Mouse (Mus musculus): ENCODE measurements around the gene Lipo1. TPM values are rescaled to one million over a fixed set of nuclear protein-coding genes. Genes with fewer than 3 reads are reported as not detected.
"Not testable (repeated sequence)": the region's sequence is repeated elsewhere in the genome, so short reads cannot be mapped to it uniquely, and the experiment has no call there.

Lipo1 gene
- not detected for total RNA-seq (2018; cell fraction: chromatin; rRNA removed)
- total RNA-seq (2018; cell fraction: cytosol; rRNA removed) = not detected
- not detected for total RNA-seq (2018; cell fraction: nucleus; rRNA removed)
- polyA plus RNA-seq (2018) = not detected in 3 replicates

DNA sequence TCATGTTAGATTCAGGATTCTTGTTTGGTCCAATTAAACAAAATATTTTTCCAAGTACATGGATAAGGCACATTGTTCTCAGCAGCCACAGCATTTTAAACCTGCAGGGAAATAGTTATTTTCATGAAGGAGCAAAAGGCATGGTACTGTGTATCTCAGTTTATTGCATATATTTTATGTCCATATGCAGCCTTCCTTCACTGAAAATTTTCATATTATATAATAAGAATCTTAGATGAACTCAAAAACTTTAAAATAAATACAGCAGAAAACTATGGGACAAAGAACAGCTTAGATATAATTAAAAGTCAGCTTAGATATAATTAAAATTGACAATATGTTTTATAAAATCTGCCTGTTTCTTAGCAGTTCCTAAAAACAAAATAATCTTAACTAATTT is at the start of gene Lipo1:
TSS of gene Lipo1 (minus strand) at position 101 of the 400 bp plus-strand sequence.
- H3K4me3 ChIP-seq (ENCODE audit: inconsistent target); H3K79me2 ChIP-seq (ENCODE audit: inconsistent target); H3K27ac ChIP-seq; H3K36me3 ChIP-seq (ENCODE audit: inconsistent target): not testable (repeated sequence)

DNA sequence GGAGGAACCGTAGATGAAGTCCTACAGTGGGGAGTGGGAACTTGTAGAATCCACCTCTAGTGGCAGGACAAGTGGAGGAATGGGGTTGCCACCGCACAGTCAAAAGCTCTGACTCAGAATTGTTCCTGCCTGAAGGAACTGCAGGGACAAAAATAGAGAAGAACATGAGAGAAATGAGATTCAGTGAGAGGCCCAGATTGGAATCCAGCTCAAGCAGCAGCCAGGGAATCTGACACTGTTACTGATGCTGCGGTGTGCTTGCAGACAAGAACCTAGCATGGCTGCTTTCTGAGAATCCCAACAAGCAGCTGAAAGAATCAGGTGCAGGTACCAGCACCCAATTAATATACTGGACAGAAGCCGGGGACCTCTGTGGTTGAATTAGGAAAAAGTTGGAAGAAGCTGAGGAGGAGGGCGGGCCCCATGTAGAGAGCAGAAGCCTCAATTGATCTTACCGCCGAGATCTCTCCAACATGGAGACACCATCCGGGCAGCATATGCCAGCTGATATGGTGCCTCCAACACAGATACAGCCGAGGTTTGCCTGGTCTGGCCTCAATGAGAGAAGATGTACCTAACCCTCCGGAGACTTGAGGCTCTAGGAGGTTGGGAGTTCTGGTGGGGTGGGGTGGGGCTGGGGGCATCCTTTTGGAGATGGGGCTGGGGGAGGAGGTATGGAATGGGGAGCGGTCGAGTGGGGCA is 532 bp downstream of the Lipo1 start:
- Histone ChIP-seq H3K4me3 (ENCODE audit: inconsistent target) (no peak overlapping the region), H3K79me2 (ENCODE audit: inconsistent target) (no peaks in the 10 kb centered on the region), H3K27ac (no peak overlapping the region), H3K36me3 (ENCODE audit: inconsistent target) (no peaks in the 10 kb centered on the region)
- 88% methylated on average over 12 of the region's 12 CpGs for WGBS (ENCODE audit: missing documents)

DNA sequence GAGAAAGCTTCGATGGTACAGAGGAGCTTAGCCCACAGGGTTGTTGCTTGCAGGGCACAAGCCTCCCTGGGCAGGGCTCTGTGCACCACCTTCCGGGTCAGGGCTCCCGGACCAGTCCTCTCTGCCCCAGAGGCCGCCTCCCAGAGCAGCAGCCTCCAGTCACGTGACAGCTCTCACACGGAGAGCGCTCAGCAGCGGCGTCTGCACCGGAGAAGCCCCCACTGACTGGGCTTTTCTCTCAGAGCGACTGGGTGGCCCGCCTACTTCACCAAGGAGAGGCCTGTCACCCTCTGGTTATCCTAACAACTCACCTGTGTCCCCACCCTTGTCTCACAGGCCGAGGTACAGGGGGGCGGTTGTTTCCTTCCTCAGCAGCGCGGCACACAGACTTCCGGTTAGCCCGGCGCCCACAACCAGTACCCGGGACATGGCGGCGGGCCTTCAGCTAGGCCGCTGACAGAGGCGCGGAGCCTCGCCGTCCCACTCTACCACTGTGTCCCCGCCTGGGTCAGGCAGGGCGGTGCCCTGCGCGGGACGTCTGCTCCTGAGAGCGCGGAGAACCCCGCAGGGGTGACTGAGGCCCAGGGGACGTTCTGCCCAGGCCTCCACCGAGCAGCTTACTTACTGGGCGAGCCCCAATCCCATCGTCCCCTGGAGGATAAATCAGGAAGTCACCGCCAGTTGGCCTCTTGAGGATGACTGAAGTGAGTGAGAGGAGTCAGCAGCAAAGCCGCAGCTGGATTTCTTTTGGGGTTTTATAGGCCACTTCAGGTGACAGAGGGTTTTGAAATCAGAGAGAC is 25.8 kb downstream of the Lipo1 start, which contains the start of gene Lipo3:
TSS of gene Lipo3 (minus strand) at position 665 of the 800 bp plus-strand sequence.
- not testable (repeated sequence) for H3K27ac ChIP-seq; H3K36me3 ChIP-seq (ENCODE audit: inconsistent target); H3K4me3 ChIP-seq (ENCODE audit: inconsistent target); H3K79me2 ChIP-seq (ENCODE audit: inconsistent target)
- 40% methylated on average over 11 of the region's 41 CpGs for WGBS (ENCODE audit: missing documents)

DNA sequence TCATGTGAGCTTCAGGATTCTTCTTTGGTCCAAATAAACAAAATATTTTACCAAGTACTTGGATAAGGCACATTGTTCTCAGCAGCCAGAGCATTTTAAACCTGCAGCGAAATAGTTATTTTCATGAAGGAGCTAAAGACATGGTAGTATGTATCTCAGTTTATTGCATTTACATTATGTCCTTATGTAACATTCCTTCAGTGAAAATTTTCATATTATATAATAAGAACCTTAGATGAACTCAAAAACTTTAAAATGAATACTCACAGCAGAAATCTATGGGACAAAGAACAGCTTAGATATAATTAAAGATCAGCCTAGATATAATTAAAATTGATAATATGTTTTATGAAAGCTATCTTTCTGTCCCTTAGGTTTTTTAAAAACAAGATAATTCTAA is 36.0 kb downstream of the Lipo1 start, which contains the start of gene Lipo2:
TSS of gene Lipo2 (minus strand) at position 101 of the 400 bp plus-strand sequence.
- H3K4me3 ChIP-seq (ENCODE audit: inconsistent target); H3K79me2 ChIP-seq (ENCODE audit: inconsistent target); H3K27ac ChIP-seq; H3K36me3 ChIP-seq (ENCODE audit: inconsistent target): not testable (repeated sequence)
- 100% methylated on average over 1 of the region's 1 CpGs for WGBS (ENCODE audit: missing documents)

Other genes starting within 250 kb of the Lipo1 start
- gene Gm8978, start 162.2 kb downstream of the Lipo1 start, polyA plus RNA-seq (2018) = not detected in 3 replicates
- gene Lipo2, start 36.1 kb downstream of the Lipo1 start, polyA plus RNA-seq (2018) = not detected in 3 replicates
- gene Lipo3, start 25.5 kb downstream of the Lipo1 start, polyA plus RNA-seq (2018) = 16.0 to 19.2 TPM (median 17.0 TPM) in 3 replicates
- gene Lipf, start 173.7 kb upstream of the Lipo1 start, polyA plus RNA-seq (2018) = not detected in 3 replicates
- gene Lipk, start 220.8 kb upstream of the Lipo1 start, polyA plus RNA-seq (2018) = not detected in 3 replicates

Data from macrophage (primary cell).